Mouse (Mus musculus) intestine, postnatal 0 days (tissue): ENCODE measurements around the gene Tmem266. TPM values are rescaled to one million over a fixed set of nuclear protein-coding genes. Genes with fewer than 3 reads are reported as not detected.

ENCODE experiments used
- ATAC-seq: fragments of 200-750 bp; cut with Nextera tagmentation; 2 replicates; pipeline ENCODE4 v1.8.0; 2017; ENCODE audit warnings: mild to moderate bottlenecking, moderate TSS enrichment, moderate library complexity
- H3K27ac ChIP-seq: fragments of 300-500 bp; sonication (generic); 2 replicates; pipeline ENCODE4 v1.5.1; 2014; ENCODE audit warnings: mild to moderate bottlenecking, low read depth, low read length, moderate library complexity
- H3K27me3 ChIP-seq: fragments of 300-500 bp; sonication (generic); replicated peaks from 2 replicates; pipeline ENCODE4 v1.6.1; 2014; ENCODE audit warnings: low read length, mixed read lengths; ENCODE audit not compliant: control insufficient read depth, insufficient read depth
- H3K36me3 ChIP-seq: fragments of 300-500 bp; sonication (generic); 2 replicates; pipeline ENCODE4 v1.6.1; 2014; ENCODE audit warnings: mild to moderate bottlenecking, moderate library complexity; ENCODE audit not compliant: control insufficient read depth, insufficient read depth
- H3K4me1 ChIP-seq: fragments of 300-500 bp; sonication (generic); replicated peaks from 2 replicates; pipeline ENCODE4 v1.6.1; 2014; ENCODE audit warnings: antibody characterized with exemption, low read length, mixed read lengths; ENCODE audit not compliant: control insufficient read depth, insufficient read depth
- H3K4me2 ChIP-seq: fragments of 300-500 bp; sonication (generic); replicated peaks from 2 replicates; pipeline ENCODE4 v1.6.1; 2014; ENCODE audit warnings: low read depth, mild to moderate bottlenecking, moderate library complexity
- H3K4me3 ChIP-seq: fragments of 300-500 bp; sonication (generic); 2 replicates; pipeline ENCODE4 v1.5.1; 2014; ENCODE audit warnings: low read depth, low read length
- H3K9ac ChIP-seq: fragments of 300-500 bp; sonication (generic); 2 replicates; pipeline ENCODE4 v1.6.1; 2014; ENCODE audit warnings: mild to moderate bottlenecking, low read depth, low read length
- H3K9me3 ChIP-seq: fragments of 300-500 bp; sonication (generic); 2 replicates; pipeline ENCODE4 v1.6.1; 2016; ENCODE audit warnings: mixed run types; ENCODE audit not compliant: control insufficient read depth
- CTCF ChIP-seq: sonication (generic); IDR thresholded peaks from 2 replicates; pipeline ENCODE4 v1.5.1; 2016; ENCODE audit warnings: low read depth, mild to moderate bottlenecking, control low read depth, antibody characterized with exemption, moderate library complexity
- WGBS: fragments of 180-500 bp; shearing (Covaris S2); extraction: QIAGEN DNeasy Blood & Tissue Kit; methylation state at CpG from one replicate; pipeline ENCODE4 v1.1.7; 2014; 5-methylcytosine and 5-hydroxymethylcytosine counted together
- polyA plus RNA-seq: library from polyadenylated mRNA; unstranded; fragments of >200 nt; fragmentation: Nextera tagmentation; extraction: Ambion mirVana; gene quantifications from 2 replicates; pipeline ENCODE4 v1.2.1, GENCODE M21; 2015

The Tmem266 gene
- polyA plus RNA-seq, 1 experiment from 2014 or later, result 0.21 TPM

GRCm38 (mm10) chr9:55345332-55345731 lies 18.6 kb downstream of the Tmem266 start:
- ATAC-seq, result no peak
- Histone ChIP-seq H3K27ac (no peak overlapping the region), H3K4me1 (no peaks in the 10 kb centered on the region), H3K27me3 (no peaks in the 10 kb centered on the region), H3K4me2 (no peak overlapping the region), H3K36me3 (no peaks in the 10 kb centered on the region), H3K4me3 (no peak overlapping the region), H3K9ac (no peak overlapping the region), H3K9me3 (no peaks in the 10 kb centered on the region)
- no peak for TF ChIP-seq CTCF
- WGBS, result 93% methylated on average over 7 of the region's 7 CpGs

GRCm38 (mm10) chr9:55348664-55349063 lies 22.0 kb downstream of the Tmem266 start:
- no peak for ATAC-seq
- Histone ChIP-seq H3K4me1 (no peaks in the 10 kb centered on the region), H3K27ac (no peak overlapping the region), H3K4me3 (no peak overlapping the region), H3K4me2 (no peak overlapping the region), H3K27me3 (no peaks in the 10 kb centered on the region), H3K9ac (no peak overlapping the region), H3K9me3 (no peaks in the 10 kb centered on the region), H3K36me3 (no peaks in the 10 kb centered on the region)
- WGBS, result 76% methylated on average over 3 of the region's 3 CpGs
- no peak for TF ChIP-seq CTCF

GRCm38 (mm10) chr9:55354686-55355085 lies 28.0 kb downstream of the Tmem266 start:
- Histone ChIP-seq H3K36me3 (no peaks in the 10 kb centered on the region), H3K4me1 (no peaks in the 10 kb centered on the region), H3K4me3 (no peak overlapping the region), H3K27ac (no peak overlapping the region), H3K4me2 (no peak overlapping the region), H3K9ac (no peak overlapping the region), H3K9me3 (no peaks in the 10 kb centered on the region), H3K27me3 (no peaks in the 10 kb centered on the region)
- TF ChIP-seq CTCF, result no peak
- WGBS, result 60% methylated on average over 3 of the region's 3 CpGs
- no peak for ATAC-seq

DNA sequence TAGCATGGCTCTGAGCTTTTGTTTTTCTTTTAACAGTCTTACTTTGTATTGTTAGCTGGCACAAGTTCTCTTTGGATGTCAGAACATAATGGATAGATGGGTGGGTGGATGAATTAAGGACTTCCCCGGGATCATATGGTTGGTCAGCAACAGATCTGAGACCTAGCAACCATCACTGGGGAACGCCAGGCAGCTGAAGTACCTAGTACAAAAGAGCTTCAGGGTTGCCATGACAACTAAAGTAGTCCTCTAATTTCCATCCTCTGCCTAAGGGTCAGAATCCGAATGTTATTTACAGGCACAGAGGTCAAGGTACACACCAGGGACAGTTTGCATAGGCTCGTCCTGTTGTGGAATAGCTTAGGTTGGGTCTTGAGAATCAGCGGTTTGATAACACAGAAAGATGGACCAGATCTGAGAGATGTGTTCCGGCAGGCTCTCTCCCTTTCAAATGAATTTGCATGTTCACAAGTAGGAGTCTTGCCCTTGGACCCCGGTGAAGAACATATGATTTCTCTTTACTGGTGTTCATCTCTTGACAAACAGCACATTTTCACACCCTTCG lies 28.6 kb downstream of the Tmem266 start:
- no peaks in the 10 kb centered on the region for H3K9me3 ChIP-seq
- ATAC-seq, result no peak
- no peaks in the 10 kb centered on the region for H3K4me1 ChIP-seq
- no peak for TF ChIP-seq CTCF
- H3K27me3 ChIP-seq, result no peaks in the 10 kb centered on the region
- no peak overlapping the region for H3K9ac ChIP-seq
- no peaks in the 10 kb centered on the region for H3K36me3 ChIP-seq
- H3K27ac ChIP-seq, result no peak overlapping the region
- no peak overlapping the region for H3K4me2 ChIP-seq
- 48% methylated on average over 8 of the region's 8 CpGs for WGBS
- H3K4me3 ChIP-seq, result no peak overlapping the region

GRCm38 (mm10) chr9:55357164-55357563 lies 30.5 kb downstream of the Tmem266 start:
- Histone ChIP-seq H3K4me3 (no peak overlapping the region), H3K36me3 (no peaks in the 10 kb centered on the region), H3K9me3 (no peaks in the 10 kb centered on the region), H3K27ac (no peak overlapping the region), H3K27me3 (no peaks in the 10 kb centered on the region), H3K4me2 (no peak overlapping the region), H3K4me1 (no peaks in the 10 kb centered on the region), H3K9ac (no peak overlapping the region)
- no peak for TF ChIP-seq CTCF
- ATAC-seq, result no peak
- WGBS, result 82% methylated on average over 1 of the region's 1 CpGs

DNA sequence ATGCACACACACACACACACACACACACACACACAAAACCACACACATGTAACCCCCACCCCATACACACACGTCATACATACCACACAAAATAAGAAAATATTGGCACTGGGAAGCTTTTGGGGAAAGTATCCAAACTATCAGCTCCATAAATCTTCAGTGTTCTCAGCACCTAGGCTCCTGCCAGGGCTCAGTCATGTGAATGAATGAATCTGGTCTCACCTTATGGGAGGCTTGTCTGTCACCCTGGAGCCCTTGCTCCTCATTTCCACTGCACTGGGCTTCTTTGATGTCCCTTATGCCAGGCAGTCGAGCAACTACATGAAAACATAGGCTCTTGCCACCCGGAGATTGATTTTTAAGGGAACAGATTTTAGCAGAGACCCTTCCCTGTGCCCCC lies 33.7 kb downstream of the Tmem266 start:
- no peaks in the 10 kb centered on the region for H3K36me3 ChIP-seq
- H3K4me1 ChIP-seq, result no peaks in the 10 kb centered on the region
- ATAC-seq, result no peak
- H3K27ac ChIP-seq, result no peak overlapping the region
- no peak overlapping the region for H3K4me2 ChIP-seq
- H3K4me3 ChIP-seq, result no peak overlapping the region
- no peak for TF ChIP-seq CTCF
- H3K9me3 ChIP-seq, result no peaks in the 10 kb centered on the region
- WGBS, result 76% methylated on average over 3 of the region's 3 CpGs
- no peak overlapping the region for H3K9ac ChIP-seq
- H3K27me3 ChIP-seq, result no peaks in the 10 kb centered on the region

GRCm38 (mm10) chr9:55360861-55361260 lies 34.1 kb downstream of the Tmem266 start:
- TF ChIP-seq CTCF, result no peak
- Histone ChIP-seq H3K9me3 (no peaks in the 10 kb centered on the region), H3K36me3 (no peaks in the 10 kb centered on the region), H3K27ac (no peak overlapping the region), H3K9ac (no peak overlapping the region), H3K4me2 (no peak overlapping the region), H3K4me1 (no peaks in the 10 kb centered on the region), H3K27me3 (no peaks in the 10 kb centered on the region), H3K4me3 (no peak overlapping the region)
- ATAC-seq, result no peak
- WGBS, result 48% methylated on average over 7 of the region's 7 CpGs
